ENCODE assay signal across 8 mouse cellular contexts in genomic region chr19:4120496-4120895, GRCm38 (mm10). TPM values are rescaled to one million over a fixed set of nuclear protein-coding genes. Genes with fewer than 3 reads are reported as not detected.
DNase-seq lines count a peak whose midpoint lies in the region; ATAC-seq and TF ChIP-seq lines count a peak whose summit lies in the region.

No protein-coding gene starts in this region.

- peak overlapping the region; percentile 53 for H3K4me2 ChIP-seq in embryonic facial prominence, embryonic 15.5 days (replicated peaks)
- peak overlapping the region; percentile 60 for H3K4me2 ChIP-seq in intestine, embryonic 15.5 days (replicated peaks)
- peak overlapping the region; percentile 78 for H3K4me2 ChIP-seq in myocyte (ENCODE audit: low read depth)

- no peaks in the 10 kb centered on the region for H3K27me3 ChIP-seq in embryonic facial prominence, embryonic 15.5 days
- H3K27me3 ChIP-seq in intestine, embryonic 15.5 days (replicated peaks): no peaks in the 10 kb centered on the region
- no peaks in the 10 kb centered on the region for H3K27me3 ChIP-seq in myocyte (ENCODE audit: control insufficient read depth, insufficient read depth, insufficient read length)

- DNase-seq in layer of hippocampus, adult 2 months (ENCODE audit: low spot score in 2 of 2): no peak
- DNase-seq in layer of hippocampus, adult 8-10 months (ENCODE audit: low spot score in 2 of 2): no peak
- DNase-seq in adrenal gland, adult (ENCODE audit: inconsistent age in 2 of 2, low spot score in 1 of 2): no peak
- DNase-seq in layer of hippocampus, adult 9-10 months (ENCODE audit: low spot score): no peak
- no peak for DNase-seq in adipocyte (ENCODE audit: low spot score)

- H3K79me2 ChIP-seq in myocyte (ENCODE audit: control insufficient read depth, insufficient read depth): peaks cover 16% of the 10 kb centered on the region

- peaks cover 22% of the 10 kb centered on the region for H3K36me3 ChIP-seq in embryonic facial prominence, embryonic 15.5 days
- peaks cover 11% of the 10 kb centered on the region; the same call in 1 of the 2 replicates for H3K36me3 ChIP-seq in intestine, embryonic 15.5 days
- peaks cover 14% of the 10 kb centered on the region for H3K36me3 ChIP-seq in myocyte (ENCODE audit: control insufficient read depth, insufficient read depth)

- H3K9me3 ChIP-seq in embryonic facial prominence, embryonic 15.5 days (replicated peaks): no peaks in the 10 kb centered on the region
- H3K9me3 ChIP-seq in intestine, embryonic 15.5 days: no peaks in the 10 kb centered on the region

- H3K27ac ChIP-seq in layer of hippocampus, adult 2 months: peak overlapping the region; percentile 97; the same call in 1 of the 2 replicates
- H3K27ac ChIP-seq in embryonic facial prominence, embryonic 15.5 days (replicated peaks): no peak overlapping the region
- H3K27ac ChIP-seq in intestine, embryonic 15.5 days: no peak overlapping the region

- 93% methylated on average over 2 of the region's 2 CpGs for WGBS in embryonic facial prominence, embryonic 15.5 days
- WGBS in intestine, embryonic 15.5 days: 96% methylated on average over 2 of the region's 2 CpGs

- H3ac ChIP-seq in myocyte (ENCODE audit: control insufficient read depth, insufficient read length): peak overlapping the region; percentile 16

- H3K4me3 ChIP-seq in layer of hippocampus, adult 2 months: peak overlapping the region; percentile 60
- H3K4me3 ChIP-seq in embryonic facial prominence, embryonic 15.5 days (replicated peaks): peak overlapping the region; percentile 53
- no peak overlapping the region; the same call in 1 of the 2 replicates for H3K4me3 ChIP-seq in intestine, embryonic 15.5 days (replicated peaks)
- H3K4me3 ChIP-seq in myocyte: peak overlapping the region; percentile 33

- TF ChIP-seq POLR2A in myocyte (IDR thresholded peaks at IDR 0.05; ENCODE audit: insufficient read length, low read depth): no peak

- TF ChIP-seq CTCF in layer of hippocampus, adult 2 months (conservative IDR thresholded peaks at IDR 0.05): no peak

- peaks cover 29% of the 10 kb centered on the region for H3K4me1 ChIP-seq in embryonic facial prominence, embryonic 15.5 days
- H3K4me1 ChIP-seq in intestine, embryonic 15.5 days (replicated peaks): peaks cover 13% of the 10 kb centered on the region

- H3K9ac ChIP-seq in embryonic facial prominence, embryonic 15.5 days: no peak overlapping the region
- H3K9ac ChIP-seq in intestine, embryonic 15.5 days: no peak overlapping the region

- no peak for ATAC-seq in embryonic facial prominence, embryonic 15.5 days (ENCODE audit: insufficient number of reproducible peaks, low FRiP score, low TSS enrichment, low read depth)
- no peak for ATAC-seq in intestine, embryonic 15.5 days

TF ChIP-seq in myocyte, 11 proteins besides CTCF, POLR2A, EP300 and RAD21:
- TF ChIP-seq TCF12 (IDR thresholded peaks at IDR 0.05; ENCODE audit: insufficient read depth, poor library complexity, severe bottlenecking) (no peak), POLR2AphosphoS2 (IDR thresholded peaks at IDR 0.05; ENCODE audit: insufficient read length, low read depth) (no peak), MAX (IDR thresholded peaks at IDR 0.05; ENCODE audit: low read depth) (no peak), E2F4 (IDR thresholded peaks at IDR 0.05; ENCODE audit: insufficient read depth) (no peak), SRF (IDR thresholded peaks at IDR 0.05; ENCODE audit: control insufficient read depth, insufficient read length, low read depth) (no peak), CEBPB (IDR thresholded peaks at IDR 0.05; ENCODE audit: insufficient read depth, poor library complexity, severe bottlenecking) (no peak), TCF3 (IDR thresholded peaks at IDR 0.05; ENCODE audit: insufficient read length, low read depth) (no peak), MYOG (IDR thresholded peaks at IDR 0.05; ENCODE audit: control insufficient read depth in 1 of 3, insufficient read depth in 1 of 3, insufficient read length in 2 of 3, low read depth in 2 of 3) (no peak), USF1 (IDR thresholded peaks at IDR 0.05; ENCODE audit: low read depth) (no peak), MYOD1 (IDR thresholded peaks at IDR 0.05; ENCODE audit: control insufficient read depth in 1 of 3, insufficient read length in 2 of 3, low read depth in 2 of 3) (no peak)

RNA-seq across cellular contexts. Expression of gene Aip, which starts 5.2 kb away (rescaled TPM):
- total RNA-seq in layer of hippocampus, adult 2 months (2021): 100 to 1,000 TPM; 111 to 123 TPM
- total RNA-seq in layer of hippocampus, adult 8-10 months (2022): 100 to 1,000 TPM; 117 to 127 (median 123) TPM
- polyA plus RNA-seq in embryonic facial prominence, embryonic 15.5 days (2015; fragmentation: Nextera tagmentation; extraction: Ambion mirVana): 98.5 and 100 TPM in 2 replicates
- 75.0 and 80.7 TPM in 2 replicates for polyA plus RNA-seq in intestine, embryonic 15.5 days (2015; fragmentation: Nextera tagmentation; extraction: Ambion mirVana)
- 250 TPM for polyA plus RNA-seq in myocyte (2012; fragmentation: generic; extraction: Trizol)

RNA-seq across cellular contexts. Expression of gene Gpr152, which starts 19.1 kb away (rescaled TPM):
- total RNA-seq in layer of hippocampus, adult 2 months (2021): under 1 TPM; 0.07 to 0.08 TPM
- under 1 TPM in 1 of 4 experiments, not detected in 3; 0.07 TPM for total RNA-seq in layer of hippocampus, adult 8-10 months (2022)
- not detected in 2 replicates for polyA plus RNA-seq in embryonic facial prominence, embryonic 15.5 days (2015; fragmentation: Nextera tagmentation; extraction: Ambion mirVana)
- not detected in 2 replicates for polyA plus RNA-seq in intestine, embryonic 15.5 days (2015; fragmentation: Nextera tagmentation; extraction: Ambion mirVana)
- not detected for polyA plus RNA-seq in myocyte (2012; fragmentation: generic; extraction: Trizol)

RNA-seq across cellular contexts. Expression of gene Pitpnm1, which starts 20.7 kb away (rescaled TPM):
- 100 to 1,000 TPM; 173 to 180 TPM for total RNA-seq in layer of hippocampus, adult 2 months (2021)
- 100 to 1,000 TPM; 180 to 200 (median 193) TPM for total RNA-seq in layer of hippocampus, adult 8-10 months (2022)
- 9.7 and 10.8 TPM in 2 replicates for polyA plus RNA-seq in embryonic facial prominence, embryonic 15.5 days (2015; fragmentation: Nextera tagmentation; extraction: Ambion mirVana)
- 13.8 and 20.9 TPM in 2 replicates for polyA plus RNA-seq in intestine, embryonic 15.5 days (2015; fragmentation: Nextera tagmentation; extraction: Ambion mirVana)
- 42.3 TPM for polyA plus RNA-seq in myocyte (2012; fragmentation: generic; extraction: Trizol)

RNA-seq across cellular contexts. Expression of gene Cabp4, which starts 23.3 kb away (rescaled TPM):
- total RNA-seq in layer of hippocampus, adult 2 months (2021): under 1 TPM in 1 of 2 experiments, not detected in 1; 0.17 TPM
- under 1 TPM in 1 of 4 experiments, not detected in 3; 0.68 TPM for total RNA-seq in layer of hippocampus, adult 8-10 months (2022)
- polyA plus RNA-seq in embryonic facial prominence, embryonic 15.5 days (2015; fragmentation: Nextera tagmentation; extraction: Ambion mirVana): 0.31 and 0.37 TPM in 2 replicates
- polyA plus RNA-seq in intestine, embryonic 15.5 days (2015; fragmentation: Nextera tagmentation; extraction: Ambion mirVana): 0.09 and 0.19 TPM in 2 replicates
- 0.10 TPM for polyA plus RNA-seq in myocyte (2012; fragmentation: generic; extraction: Trizol)

RNA-seq across cellular contexts. Expression of gene Cdk2ap2, which starts 23.5 kb away (rescaled TPM):
- total RNA-seq in layer of hippocampus, adult 2 months (2021): 10 to 100 TPM; 29.5 to 33.9 TPM
- 10 to 100 TPM; 27.6 to 38.9 (median 31.5) TPM for total RNA-seq in layer of hippocampus, adult 8-10 months (2022)
- polyA plus RNA-seq in embryonic facial prominence, embryonic 15.5 days (2015; fragmentation: Nextera tagmentation; extraction: Ambion mirVana): 84.6 and 92.8 TPM in 2 replicates
- 127 and 147 TPM in 2 replicates for polyA plus RNA-seq in intestine, embryonic 15.5 days (2015; fragmentation: Nextera tagmentation; extraction: Ambion mirVana)
- 148 TPM for polyA plus RNA-seq in myocyte (2012; fragmentation: generic; extraction: Trizol)
